Mouse (Mus musculus) forebrain, embryonic 13.5 days (tissue): ENCODE results near the gene Zfp706. TPM values are rescaled to one million over a fixed set of nuclear protein-coding genes. Genes with fewer than 3 reads are reported as not detected.

Experiments used
- ATAC-seq: fragments of 200-750 bp; cut with Nextera tagmentation; 2 replicates; pipeline ENCODE4 v1.8.0; 2017
- H3K27ac ChIP-seq: fragments of 300-500 bp; sonication (generic); 2 replicates; pipeline ENCODE4 v1.5.1; 2015; ENCODE audit warnings: inconsistent platforms, mild to moderate bottlenecking, moderate library complexity
- H3K27me3 ChIP-seq: fragments of 300-500 bp; sonication (generic); 2 replicates; pipeline ENCODE4 v1.6.1; 2015; ENCODE audit warnings: mild to moderate bottlenecking, inconsistent platforms
- H3K36me3 ChIP-seq: fragments of 300-500 bp; sonication (generic); 2 replicates; pipeline ENCODE4 v1.6.1; 2015; ENCODE audit warnings: mild to moderate bottlenecking, inconsistent platforms; ENCODE audit not compliant: poor library complexity, severe bottlenecking
- H3K4me1 ChIP-seq: fragments of 300-500 bp; sonication (generic); 2 replicates; pipeline ENCODE4 v1.6.1; 2015; ENCODE audit warnings: inconsistent platforms
- H3K4me2 ChIP-seq: fragments of 300-500 bp; sonication (generic); 2 replicates; pipeline ENCODE4 v1.6.1; 2015; ENCODE audit warnings: inconsistent platforms, mild to moderate bottlenecking, moderate library complexity
- H3K4me3 ChIP-seq: fragments of 300-500 bp; sonication (generic); 2 replicates; pipeline ENCODE4 v1.5.1; 2015; ENCODE audit warnings: mild to moderate bottlenecking, inconsistent platforms
- H3K9ac ChIP-seq: fragments of 300-500 bp; sonication (generic); 2 replicates; pipeline ENCODE4 v1.6.1; 2015; ENCODE audit warnings: mild to moderate bottlenecking, inconsistent platforms
- H3K9me3 ChIP-seq: fragments of 300-500 bp; sonication (generic); replicated peaks from 2 replicates; pipeline ENCODE4 v1.6.1; 2016; ENCODE audit warnings: inconsistent platforms
- WGBS: fragments of 180-500 bp; shearing (Covaris S2); methylation state at CpG from one replicate; pipeline ENCODE4 v1.1.7; 2015; 5-methylcytosine and 5-hydroxymethylcytosine counted together
- polyA plus RNA-seq: library from polyadenylated mRNA; unstranded; fragments of >200 nt; fragmentation: Nextera tagmentation; extraction: Ambion mirVana; gene quantifications from 2 replicates; pipeline ENCODE4 v1.2.1, GENCODE M21; 2015

Zfp706 gene
- polyA plus RNA-seq, 1 experiment from 2014 or later, result 515 TPM

- no peaks in the 10 kb centered on the region for H3K27me3 ChIP-seq
- H3K9me3 ChIP-seq, result no peaks in the 10 kb centered on the region
- peaks cover 12% of the 10 kb centered on the region for H3K4me1 ChIP-seq
- H3K4me2 ChIP-seq, result no peak overlapping the region
- H3K27ac ChIP-seq, result no peak overlapping the region
- H3K36me3 ChIP-seq, result no peaks in the 10 kb centered on the region
- H3K4me3 ChIP-seq, result no peak overlapping the region
- WGBS, result 80% methylated on average over 6 of the region's 6 CpGs
- no peak for ATAC-seq
- no peak overlapping the region for H3K9ac ChIP-seq
Observed at GRCm38 (mm10) chr15:36974614-36975255, 32.8 kb downstream of the Zfp706 start.

- 87% methylated on average over 7 of the region's 7 CpGs for WGBS
- H3K27ac ChIP-seq, result no peak overlapping the region
Observed at GRCm38 (mm10) chr15:36973714-36974113, 33.9 kb downstream of the Zfp706 start.

DNA sequence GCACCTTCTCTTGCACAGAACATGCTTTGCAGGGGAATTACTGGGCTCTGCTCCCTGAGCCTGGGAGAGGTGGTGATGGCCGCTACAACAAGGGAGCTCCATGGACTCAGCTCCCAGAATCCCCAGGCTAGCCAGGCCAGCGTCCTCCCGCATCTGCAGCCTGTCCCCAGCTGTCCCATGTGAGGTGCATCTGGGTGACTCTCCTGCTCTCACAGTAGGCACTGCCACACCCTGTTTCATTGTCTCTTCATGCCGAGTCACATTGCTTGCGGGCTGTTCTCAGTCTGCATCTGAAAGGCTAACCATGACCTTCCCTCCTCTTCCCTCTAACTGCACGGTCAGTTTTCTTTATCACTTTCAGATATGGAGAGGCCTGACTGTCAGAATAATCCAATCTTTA is 34.3 kb downstream of the Zfp706 start:
- no peak for ATAC-seq

More at GRCm38 (mm10) chr15:36973714-36974113, 33.9 kb downstream of the Zfp706 start:
- ATAC-seq, result no peak
- no peak overlapping the region for H3K4me2 ChIP-seq
- H3K36me3 ChIP-seq, result no peaks in the 10 kb centered on the region
- no peak overlapping the region for H3K9ac ChIP-seq
- H3K4me3 ChIP-seq, result no peak overlapping the region
- H3K27me3 ChIP-seq, result no peaks in the 10 kb centered on the region
- no peaks in the 10 kb centered on the region for H3K9me3 ChIP-seq
- peaks cover 8% of the 10 kb centered on the region for H3K4me1 ChIP-seq

GRCm38 (mm10) chr15:36969794-36970193 is 37.8 kb downstream of the Zfp706 start:
- no peak overlapping the region for H3K27ac ChIP-seq
- peaks cover 31% of the 10 kb centered on the region for H3K4me1 ChIP-seq
- H3K4me3 ChIP-seq, result no peak overlapping the region
- no peak overlapping the region for H3K9ac ChIP-seq
- H3K4me2 ChIP-seq, result no peak overlapping the region
- no peaks in the 10 kb centered on the region for H3K36me3 ChIP-seq
- WGBS, result 89% methylated on average over 5 of the region's 5 CpGs
- ATAC-seq, result no peak
- H3K9me3 ChIP-seq, result no peaks in the 10 kb centered on the region
- H3K27me3 ChIP-seq, result no peaks in the 10 kb centered on the region

More for the DNA sequence above, 34.3 kb downstream of the Zfp706 start:
- H3K9me3 ChIP-seq, result no peaks in the 10 kb centered on the region
- H3K27me3 ChIP-seq, result no peaks in the 10 kb centered on the region
- peaks cover 10% of the 10 kb centered on the region for H3K4me1 ChIP-seq
- no peak overlapping the region for H3K4me3 ChIP-seq
- no peak overlapping the region for H3K27ac ChIP-seq
- H3K4me2 ChIP-seq, result no peak overlapping the region
- no peaks in the 10 kb centered on the region for H3K36me3 ChIP-seq
- WGBS, result 89% methylated on average over 6 of the region's 6 CpGs
- no peak overlapping the region for H3K9ac ChIP-seq

DNA sequence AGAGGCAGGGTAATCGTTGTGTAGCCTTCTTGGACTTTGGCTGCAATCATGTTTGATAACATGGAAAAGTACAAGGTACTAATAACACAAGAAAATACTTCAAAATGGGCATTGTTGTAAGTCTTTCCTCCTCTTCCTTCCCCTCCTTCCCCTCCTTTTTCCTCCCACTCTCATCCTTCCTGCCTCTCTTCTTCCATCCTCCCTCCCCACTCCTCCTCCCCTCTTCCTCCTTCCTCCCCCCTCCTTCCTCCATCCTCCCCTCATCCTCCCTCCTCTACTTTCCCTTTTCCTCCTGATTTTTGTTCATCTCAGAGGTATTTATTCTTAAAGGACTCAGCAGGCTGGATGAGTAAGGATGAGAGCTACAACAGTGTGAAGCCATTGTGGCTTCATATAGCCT is 39.3 kb downstream of the Zfp706 start:
- ATAC-seq, result no peak
- Histone ChIP-seq H3K4me3 (peak overlapping the region; percentile 36), H3K9me3 (no peaks in the 10 kb centered on the region), H3K4me1 (peaks cover 31% of the 10 kb centered on the region), H3K27ac (peak overlapping the region; percentile 97), H3K36me3 (no peaks in the 10 kb centered on the region), H3K4me2 (peak overlapping the region; percentile 67), H3K27me3 (no peaks in the 10 kb centered on the region), H3K9ac (peak overlapping the region; percentile 63)
- 32% methylated on average over 1 of the region's 1 CpGs for WGBS

GRCm38 (mm10) chr15:36967381-36968211 is 40.0 kb downstream of the Zfp706 start:
- Histone ChIP-seq H3K4me1 (peaks cover 31% of the 10 kb centered on the region), H3K9me3 (no peaks in the 10 kb centered on the region), H3K4me3 (peak overlapping the region; percentile 36), H3K36me3 (no peaks in the 10 kb centered on the region), H3K27ac (peak overlapping the region; percentile 97), H3K27me3 (no peaks in the 10 kb centered on the region), H3K9ac (peak overlapping the region; percentile 63), H3K4me2 (peak overlapping the region; percentile 67)
- peak; percentile 96 for ATAC-seq
- WGBS, result 11% methylated on average over 24 of the region's 24 CpGs

DNA sequence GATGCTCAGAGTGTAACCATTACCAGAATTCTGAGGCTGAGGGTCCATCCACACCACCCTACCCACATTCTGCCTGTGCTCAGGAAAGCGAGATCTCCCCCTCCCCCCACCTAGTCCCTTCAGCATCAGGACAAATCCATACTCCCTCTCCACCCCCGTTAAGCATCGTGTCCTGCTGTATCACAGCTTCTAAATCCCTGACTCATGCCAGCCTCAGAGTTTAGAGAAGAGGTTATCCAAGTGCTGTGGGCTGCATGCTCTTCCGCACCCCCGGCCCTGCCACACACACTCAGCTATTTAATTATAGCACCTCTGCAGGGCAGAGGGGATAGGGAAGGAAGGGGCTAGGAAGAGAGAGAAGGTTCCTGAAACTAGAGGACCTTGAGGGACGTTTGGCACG is 40.6 kb downstream of the Zfp706 start:
- peak; percentile 31 for ATAC-seq
- peak overlapping the region; percentile 36 for H3K4me3 ChIP-seq
- H3K9ac ChIP-seq, result peak overlapping the region; percentile 63
- peak overlapping the region; percentile 67 for H3K4me2 ChIP-seq
- H3K27ac ChIP-seq, result peak overlapping the region; percentile 97
- H3K9me3 ChIP-seq, result no peaks in the 10 kb centered on the region
- no peaks in the 10 kb centered on the region for H3K36me3 ChIP-seq
- H3K4me1 ChIP-seq, result peaks cover 31% of the 10 kb centered on the region
- WGBS, result 32% methylated on average over 7 of the region's 7 CpGs
- H3K27me3 ChIP-seq, result no peaks in the 10 kb centered on the region

DNA sequence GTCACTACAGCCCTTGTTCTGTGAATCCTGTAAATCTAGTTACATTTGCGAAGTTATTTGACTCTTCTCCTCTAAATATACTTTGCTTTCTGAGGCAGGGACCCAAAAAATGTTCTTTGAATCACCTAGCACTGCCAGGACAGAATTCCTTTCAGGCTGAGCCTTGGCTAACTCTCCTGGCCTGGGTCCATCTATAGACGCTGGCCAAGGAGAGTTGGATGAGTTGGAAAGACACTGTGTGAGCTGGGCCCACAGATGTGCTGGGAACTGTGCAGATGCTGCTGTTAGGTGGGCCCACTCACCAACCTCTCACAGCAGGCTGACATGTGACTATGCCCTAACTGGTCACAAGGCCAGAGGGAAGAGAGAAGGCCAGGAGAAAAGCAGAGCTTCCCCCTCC is 41.1 kb downstream of the Zfp706 start:
- H3K27me3 ChIP-seq, result no peaks in the 10 kb centered on the region
- 71% methylated on average over 2 of the region's 2 CpGs for whole genome bisulfite sequencing
- H3K4me2 ChIP-seq, result peak overlapping the region; percentile 67
- no peak for ATAC-seq
- no peak overlapping the region for H3K4me3 ChIP-seq
- H3K27ac ChIP-seq, result peak overlapping the region; percentile 97
- H3K9me3 ChIP-seq, result no peaks in the 10 kb centered on the region
- peak overlapping the region; percentile 63; the same call in 1 of the 2 replicates for H3K9ac ChIP-seq
- peaks cover 31% of the 10 kb centered on the region for H3K4me1 ChIP-seq
- H3K36me3 ChIP-seq, result no peaks in the 10 kb centered on the region

GRCm38 (mm10) chr15:36965743-36966142 is 41.8 kb downstream of the Zfp706 start:
- ATAC-seq, result no peak
- no peaks in the 10 kb centered on the region for H3K36me3 ChIP-seq
- no peak overlapping the region for H3K9ac ChIP-seq
- H3K4me1 ChIP-seq, result peaks cover 31% of the 10 kb centered on the region
- no peaks in the 10 kb centered on the region for H3K27me3 ChIP-seq
- WGBS, result 92% methylated on average over 4 of the region's 4 CpGs
- H3K9me3 ChIP-seq, result no peaks in the 10 kb centered on the region
- no peak overlapping the region for H3K27ac ChIP-seq
- H3K4me3 ChIP-seq, result no peak overlapping the region
- no peak overlapping the region for H3K4me2 ChIP-seq

GRCm38 (mm10) chr15:36962931-36963330 is 44.6 kb downstream of the Zfp706 start:
- Histone ChIP-seq H3K4me2 (no peak overlapping the region), H3K9me3 (no peaks in the 10 kb centered on the region), H3K4me1 (peaks cover 26% of the 10 kb centered on the region), H3K27me3 (no peaks in the 10 kb centered on the region), H3K36me3 (no peaks in the 10 kb centered on the region), H3K27ac (no peak overlapping the region), H3K4me3 (no peak overlapping the region), H3K9ac (no peak overlapping the region)
- no peak for ATAC-seq
- 92% methylated on average over 6 of the region's 6 CpGs for WGBS

DNA sequence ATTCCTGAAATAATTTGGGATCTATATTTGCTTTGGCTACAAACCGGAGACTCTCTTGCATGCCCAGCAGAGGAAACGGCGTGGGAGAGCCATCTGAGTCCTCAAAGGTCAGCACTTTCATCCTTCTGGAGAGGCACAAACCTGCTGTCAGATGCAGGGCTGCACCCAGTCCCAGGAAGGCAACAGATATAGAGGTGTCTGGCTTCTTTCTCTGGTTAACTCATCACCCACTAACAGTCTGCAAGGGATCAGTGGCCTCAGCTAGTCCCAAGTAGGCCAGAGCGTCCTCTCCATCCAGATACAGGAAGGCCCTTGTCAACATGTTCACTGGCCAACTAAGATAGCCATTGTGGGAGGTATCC is 46.7 kb downstream of the Zfp706 start:
- Histone ChIP-seq H3K4me1 (peaks cover 9% of the 10 kb centered on the region; the same call in 1 of the 2 replicates), H3K27ac (no peak overlapping the region)

More for the DNA sequence above, 46.7 kb downstream of the Zfp706 start:
- Histone ChIP-seq H3K4me2 (no peak overlapping the region), H3K4me3 (no peak overlapping the region), H3K9ac (no peak overlapping the region), H3K27me3 (no peaks in the 10 kb centered on the region), H3K36me3 (no peaks in the 10 kb centered on the region), H3K9me3 (0 out of 2 replicates have a peak, but pooled peaks cover 3% of the 10 kb centered on the region)
- ATAC-seq, result no peak
- WGBS, result 91% methylated on average over 4 of the region's 4 CpGs
